Mouse (Mus musculus): ENCODE data around the gene Fgr. TPM values are rescaled to one million over a fixed set of nuclear protein-coding genes. Genes with fewer than 3 reads are reported as not detected.

The Fgr gene
- polyA plus RNA-seq, 1 experiment from 2014 or later, result 0.66 TPM

DNA sequence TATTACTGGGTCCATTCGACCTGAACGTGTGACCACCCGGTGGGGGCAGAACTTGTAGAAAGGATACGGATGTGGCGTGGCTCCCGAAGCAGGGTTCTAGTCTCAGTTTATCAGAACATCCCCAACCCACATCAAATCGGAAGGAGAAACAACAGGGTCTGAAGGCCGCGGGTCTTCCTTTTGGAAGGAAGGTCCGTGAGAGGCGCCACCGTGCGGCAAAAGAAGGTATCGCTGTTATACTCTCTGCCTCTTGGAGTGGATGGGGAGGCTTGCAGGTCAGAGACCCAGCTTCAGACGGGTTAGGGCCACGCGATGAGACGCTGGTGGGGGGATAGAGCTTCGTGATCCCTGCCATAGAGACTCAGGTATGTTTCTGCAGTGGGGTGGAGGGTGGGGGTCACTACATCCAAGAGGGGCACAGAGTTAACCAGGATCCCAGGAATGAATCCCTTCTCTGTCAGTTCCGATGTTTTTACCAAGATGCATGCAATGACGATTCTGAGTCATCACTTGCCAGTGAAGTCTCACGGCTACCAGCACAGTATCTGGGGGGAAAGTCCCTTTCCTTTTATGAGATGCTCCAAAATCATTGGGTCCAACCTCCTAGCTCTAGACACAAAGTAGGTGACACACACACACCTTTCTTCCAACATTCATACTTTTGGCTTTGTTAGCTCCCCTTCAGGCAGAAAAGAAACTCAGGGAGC is 34.3 kb upstream of the Fgr start:
- Histone ChIP-seq H3K9ac (no peak overlapping the region), H3K4me2 (no peak overlapping the region), H3K4me1 (ENCODE audit: insufficient read depth) (no peaks in the 10 kb centered on the region), H3K27me3 (ENCODE audit: insufficient read depth, low read length) (no peaks in the 10 kb centered on the region), H3K36me3 (ENCODE audit: insufficient read depth) (no peaks in the 10 kb centered on the region), H3K4me3 (ENCODE audit: low read depth, low read length) (no peak overlapping the region), H3K27ac (ENCODE audit: low read depth) (no peak overlapping the region), H3K9me3 (ENCODE audit: low read depth, low read length) (no peaks in the 10 kb centered on the region)
- ATAC-seq (ENCODE audit: insufficient read depth), result no peak
- peak; percentile 82 for TF ChIP-seq CTCF (IDR thresholded peaks at IDR 0.05; ENCODE audit: low read depth)
- DNase-seq, result peak; percentile 85
- 24% methylated on average over 22 of the region's 22 CpGs for WGBS

DNA sequence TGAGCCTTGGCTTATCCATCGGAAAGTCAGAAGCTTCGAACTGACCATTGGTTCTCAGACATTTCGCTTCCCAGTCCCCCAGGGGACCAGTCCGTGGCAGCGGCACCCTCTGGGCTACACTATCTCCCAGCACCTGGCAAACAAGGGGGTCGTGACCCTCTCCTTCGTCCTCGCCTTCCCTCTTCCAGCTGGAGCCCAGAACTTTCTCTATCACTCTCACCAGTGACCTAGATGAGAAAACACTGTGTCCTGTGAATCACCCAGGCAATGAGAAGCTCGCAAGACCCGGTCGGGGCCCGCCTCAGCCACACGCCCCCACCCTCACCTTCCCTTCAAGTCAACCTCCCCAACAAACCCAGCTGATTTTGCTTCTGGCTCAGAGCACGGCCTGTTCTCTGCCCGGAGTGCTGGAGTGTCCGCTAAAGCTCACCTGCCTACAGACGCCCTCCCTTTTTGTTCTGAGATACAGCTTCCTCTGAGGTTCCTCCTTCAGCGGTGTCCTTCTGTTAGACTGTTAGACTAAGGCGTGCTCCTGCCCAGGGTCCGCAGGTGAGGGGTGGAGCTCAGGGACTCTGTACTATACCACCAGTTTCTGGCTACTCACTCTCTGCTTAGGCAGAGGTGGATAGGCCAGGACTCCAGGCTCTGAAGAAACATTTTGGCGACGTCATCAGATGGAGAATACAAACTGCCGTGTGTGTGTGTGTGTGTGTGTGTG is 32.7 kb upstream of the Fgr start:
- H3K9me3 ChIP-seq (ENCODE audit: low read depth, low read length), result no peaks in the 10 kb centered on the region
- no peak for DNase-seq
- H3K4me2 ChIP-seq, result no peak overlapping the region
- H3K4me3 ChIP-seq (ENCODE audit: low read depth, low read length), result no peak overlapping the region
- ATAC-seq (ENCODE audit: insufficient read depth), result no peak
- H3K9ac ChIP-seq, result no peak overlapping the region
- no peaks in the 10 kb centered on the region for H3K27me3 ChIP-seq (ENCODE audit: insufficient read depth, low read length)
- 44% methylated on average over 23 of the region's 23 CpGs for WGBS
- TF ChIP-seq CTCF (IDR thresholded peaks at IDR 0.05; ENCODE audit: low read depth), result no peak
- H3K36me3 ChIP-seq (ENCODE audit: insufficient read depth), result no peaks in the 10 kb centered on the region
- peaks cover 5% of the 10 kb centered on the region for H3K4me1 ChIP-seq (ENCODE audit: insufficient read depth)
- H3K27ac ChIP-seq (ENCODE audit: low read depth), result no peak overlapping the region

DNA sequence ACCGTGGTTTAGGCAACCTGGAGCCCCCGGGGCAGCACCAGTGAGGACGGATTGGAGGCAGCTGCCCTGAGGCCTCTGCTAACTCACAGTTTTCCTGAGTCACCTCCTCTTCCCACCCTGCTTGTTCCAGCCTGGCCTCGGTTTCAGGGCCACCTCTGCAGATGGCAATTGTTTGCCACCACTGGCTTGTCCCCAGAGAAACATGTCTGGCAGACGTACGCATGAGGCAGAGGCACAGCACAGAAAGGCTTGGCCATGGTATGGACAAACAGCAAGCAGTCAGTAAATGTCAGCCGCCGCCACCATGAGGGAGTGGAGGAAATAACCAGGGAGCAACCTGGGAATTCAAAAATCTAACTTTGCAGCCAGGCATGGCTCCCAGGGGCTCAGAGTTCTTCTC is 30.8 kb upstream of the Fgr start:
- no peak overlapping the region for H3K9ac ChIP-seq
- no peak overlapping the region for H3K27ac ChIP-seq (ENCODE audit: low read depth)
- H3K27me3 ChIP-seq (ENCODE audit: insufficient read depth, low read length), result no peaks in the 10 kb centered on the region
- peaks cover 13% of the 10 kb centered on the region for H3K4me1 ChIP-seq (ENCODE audit: insufficient read depth)
- H3K36me3 ChIP-seq (ENCODE audit: insufficient read depth), result no peaks in the 10 kb centered on the region
- no peak for TF ChIP-seq CTCF (IDR thresholded peaks at IDR 0.05; ENCODE audit: low read depth)
- WGBS, result 48% methylated on average over 8 of the region's 8 CpGs
- no peak overlapping the region for H3K4me3 ChIP-seq (ENCODE audit: low read depth, low read length)
- no peaks in the 10 kb centered on the region for H3K9me3 ChIP-seq (ENCODE audit: low read depth, low read length)
- no peak for ATAC-seq (ENCODE audit: insufficient read depth)
- no peak for DNase-seq
- no peak overlapping the region for H3K4me2 ChIP-seq

DNA sequence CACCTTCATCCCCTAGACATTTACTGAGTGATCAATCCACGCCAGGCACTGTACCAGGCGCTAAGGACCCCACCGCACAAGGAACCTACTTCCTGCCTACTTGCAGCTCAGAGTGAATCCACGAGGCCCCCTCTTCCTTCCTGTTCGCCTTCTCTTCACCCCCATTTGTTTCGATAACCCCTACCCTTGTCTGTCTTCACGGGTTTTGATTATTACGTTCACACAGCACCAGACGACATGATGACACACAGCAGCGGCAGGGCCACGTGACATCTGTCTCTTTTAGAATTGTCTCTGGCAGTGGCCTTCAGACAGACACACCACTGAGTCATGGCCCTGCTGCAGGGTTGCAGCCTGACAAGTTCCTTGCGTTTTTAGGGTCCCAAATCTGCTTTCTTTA is 29.8 kb upstream of the Fgr start:
- no peak overlapping the region for H3K27ac ChIP-seq (ENCODE audit: low read depth)
- no peak overlapping the region for H3K4me2 ChIP-seq
- H3K27me3 ChIP-seq (ENCODE audit: insufficient read depth, low read length), result no peaks in the 10 kb centered on the region
- no peak overlapping the region for H3K9ac ChIP-seq
- no peaks in the 10 kb centered on the region for H3K9me3 ChIP-seq (ENCODE audit: low read depth, low read length)
- DNase-seq, result no peak
- H3K4me3 ChIP-seq (ENCODE audit: low read depth, low read length), result no peak overlapping the region
- WGBS, result 46% methylated on average over 12 of the region's 12 CpGs
- peaks cover 13% of the 10 kb centered on the region for H3K4me1 ChIP-seq (ENCODE audit: insufficient read depth)
- H3K36me3 ChIP-seq (ENCODE audit: insufficient read depth), result no peaks in the 10 kb centered on the region
- no peak for TF ChIP-seq CTCF (IDR thresholded peaks at IDR 0.05; ENCODE audit: low read depth)
- no peak for ATAC-seq (ENCODE audit: insufficient read depth)

DNA sequence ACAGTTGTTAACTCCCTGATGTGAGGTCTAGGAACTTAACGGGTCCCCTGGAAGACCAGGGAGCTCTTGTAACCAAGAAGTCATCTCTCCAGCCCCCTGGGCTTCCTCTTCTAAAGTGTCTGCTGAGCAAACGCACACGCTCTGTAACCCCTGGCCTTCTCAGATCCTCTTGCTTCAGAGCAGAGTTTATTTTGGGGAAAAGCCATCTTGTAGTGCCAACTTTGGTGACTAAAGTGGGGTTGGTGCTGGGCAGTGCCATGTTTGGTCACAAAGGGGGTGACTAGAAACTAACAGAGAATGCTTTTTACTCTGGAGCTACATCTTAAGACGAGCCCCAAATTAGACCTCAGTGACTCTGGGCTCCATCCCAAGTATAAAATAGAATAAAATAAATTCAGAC is 29.1 kb upstream of the Fgr start:
- no peak for TF ChIP-seq CTCF (IDR thresholded peaks at IDR 0.05; ENCODE audit: low read depth)
- no peak overlapping the region for H3K9ac ChIP-seq
- WGBS, result 51% methylated on average over 4 of the region's 4 CpGs
- no peaks in the 10 kb centered on the region for H3K27me3 ChIP-seq (ENCODE audit: insufficient read depth, low read length)
- ATAC-seq (ENCODE audit: insufficient read depth), result no peak
- H3K4me2 ChIP-seq, result 0 out of 2 replicates have a peak overlapping the region, but pooled peaks have one; percentile 3
- no peak for DNase-seq
- no peak overlapping the region for H3K4me3 ChIP-seq (ENCODE audit: low read depth, low read length)
- H3K27ac ChIP-seq (ENCODE audit: low read depth), result peak overlapping the region; percentile 26; the same call in 1 of the 2 replicates
- no peaks in the 10 kb centered on the region for H3K36me3 ChIP-seq (ENCODE audit: insufficient read depth)
- H3K4me1 ChIP-seq (ENCODE audit: insufficient read depth), result peaks cover 13% of the 10 kb centered on the region
- no peaks in the 10 kb centered on the region for H3K9me3 ChIP-seq (ENCODE audit: low read depth, low read length)

DNA sequence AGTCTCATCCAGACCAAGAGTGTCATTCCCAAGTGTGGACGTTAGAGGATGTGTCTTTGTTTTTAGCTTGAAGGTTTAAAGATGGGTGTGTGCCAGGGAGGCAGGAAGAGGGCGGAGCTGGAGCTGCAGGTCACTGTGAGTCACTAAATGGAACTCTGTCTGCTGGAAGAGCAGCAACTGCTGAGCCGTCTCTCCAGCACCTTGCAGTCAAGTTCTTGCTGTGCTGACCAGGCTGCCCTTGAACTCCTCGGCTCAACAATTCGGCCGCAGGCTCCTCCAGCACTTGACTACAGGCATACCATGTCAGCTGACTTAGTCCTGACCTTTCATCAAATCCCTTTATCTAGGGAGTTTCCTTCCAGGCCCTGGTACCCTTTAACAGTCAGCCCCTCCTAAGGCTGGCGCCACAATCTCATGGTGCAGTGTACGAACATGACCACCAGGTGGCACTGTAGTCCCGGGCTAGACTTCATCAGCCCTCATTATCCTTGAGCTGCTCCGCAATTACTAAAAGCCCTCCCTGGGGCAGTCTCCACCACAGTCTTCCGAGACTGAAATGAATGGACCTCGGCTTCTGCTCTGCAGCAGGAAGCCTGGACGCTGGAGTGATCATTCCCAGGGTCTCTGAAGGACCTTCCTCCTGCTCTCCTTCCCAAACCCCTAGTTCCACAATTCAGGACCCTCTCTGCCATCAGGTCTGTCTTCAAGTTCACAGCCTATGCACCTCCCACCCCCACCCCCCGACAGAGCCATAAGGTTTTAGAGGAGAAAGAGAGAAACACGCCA is 28.4 kb upstream of the Fgr start:
- ATAC-seq (ENCODE audit: insufficient read depth), result peak; percentile 87
- Histone ChIP-seq H3K9me3 (ENCODE audit: low read depth, low read length) (no peaks in the 10 kb centered on the region), H3K4me2 (peak overlapping the region; percentile 54), H3K4me3 (ENCODE audit: low read depth, low read length) (no peak overlapping the region; the same call in 1 of the 2 replicates), H3K9ac (peak overlapping the region; percentile 34), H3K4me1 (ENCODE audit: insufficient read depth) (peaks cover 13% of the 10 kb centered on the region), H3K27ac (ENCODE audit: low read depth) (peak overlapping the region; percentile 75), H3K27me3 (ENCODE audit: insufficient read depth, low read length) (no peaks in the 10 kb centered on the region), H3K36me3 (ENCODE audit: insufficient read depth) (no peaks in the 10 kb centered on the region)
- peak; percentile 97 for DNase-seq
- TF ChIP-seq CTCF (IDR thresholded peaks at IDR 0.05; ENCODE audit: low read depth), result peak; percentile 97
- 3% methylated on average over 15 of the region's 15 CpGs for WGBS

Data from lung, embryonic 14.5 days (tissue).